Mouse (Mus musculus): ENCODE results near the gene Prok2.
A peak's percentile ranks its signal among the peaks of the same experiment; 100 is the strongest.

Gene Prok2

DNA sequence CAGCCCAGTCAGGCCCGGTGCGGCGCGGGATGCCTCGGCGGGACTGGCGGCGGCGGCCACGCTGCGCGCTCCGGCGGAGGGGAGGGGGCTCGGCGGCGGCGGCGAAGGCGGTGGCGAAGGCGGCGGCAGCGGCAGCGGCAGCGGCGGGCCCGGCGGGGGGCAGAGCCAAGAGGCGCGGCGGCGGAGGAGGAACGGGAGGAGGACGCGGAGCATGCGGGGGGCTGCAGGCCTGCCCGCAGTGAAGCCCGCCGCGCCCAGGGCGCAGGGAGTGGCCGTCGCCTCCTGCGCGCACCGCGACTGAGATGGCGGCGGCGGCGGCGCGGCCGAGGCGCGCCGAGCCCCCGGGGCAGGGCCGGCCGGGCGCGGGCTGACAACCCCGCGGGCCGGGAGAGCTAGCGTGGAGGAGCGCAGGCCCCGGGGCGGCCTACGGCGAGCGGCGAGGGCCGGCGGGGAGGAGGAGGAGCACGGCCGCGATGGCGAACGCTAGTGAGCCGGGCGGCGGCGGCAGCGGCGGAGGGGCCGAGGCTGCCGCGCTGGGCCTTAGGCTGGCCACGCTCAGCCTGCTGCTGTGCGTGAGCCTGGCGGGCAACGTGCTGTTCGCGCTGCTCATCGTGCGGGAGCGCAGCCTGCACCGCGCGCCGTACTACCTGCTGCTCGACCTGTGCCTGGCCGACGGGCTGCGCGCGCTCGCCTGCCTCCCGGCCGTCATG, 33.8 kb downstream of the Prok2 start, which contains the start of gene Gpr27:
Gene Gpr27 (plus strand): TSS at position 474 of the 710 bp plus-strand sequence.
- DNase-seq: no peak

DNA sequence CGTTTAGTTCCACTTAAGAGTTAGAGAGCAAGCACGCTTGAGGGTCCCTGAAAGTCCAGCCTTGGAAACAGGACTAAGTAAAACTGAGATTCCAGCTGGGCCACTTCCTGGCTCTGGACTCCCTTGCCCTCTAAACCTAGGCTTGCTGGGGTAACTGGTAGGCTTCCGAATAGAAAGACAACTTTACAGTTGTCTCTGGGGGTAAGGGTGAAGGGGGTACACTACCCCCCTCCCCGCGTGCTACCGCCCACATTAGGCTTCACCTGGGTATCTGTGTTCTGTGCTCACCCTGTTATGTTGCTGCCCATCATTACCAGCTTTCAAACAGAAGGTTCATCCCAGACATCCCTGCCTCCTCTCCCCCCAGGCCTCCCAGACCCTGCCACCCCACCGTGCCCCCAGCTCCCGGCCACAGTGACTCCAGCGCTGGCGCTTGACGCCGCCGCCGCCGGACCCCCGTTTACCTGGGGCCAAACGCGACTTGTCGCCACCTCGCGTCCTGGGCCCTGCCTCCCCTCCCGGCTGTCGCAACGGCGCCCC, 34.5 kb downstream of the Prok2 start:
- no peak for DNase-seq

GRCm38 (mm10) chr6:99688513-99688912, 37.7 kb downstream of the Prok2 start:
- no peak for DNase-seq

- DNase-seq: peak; percentile 43
These were observed 41.3 kb downstream of the Prok2 start for GRCm38 (mm10) chr6:99684899-99685298.

DNA sequence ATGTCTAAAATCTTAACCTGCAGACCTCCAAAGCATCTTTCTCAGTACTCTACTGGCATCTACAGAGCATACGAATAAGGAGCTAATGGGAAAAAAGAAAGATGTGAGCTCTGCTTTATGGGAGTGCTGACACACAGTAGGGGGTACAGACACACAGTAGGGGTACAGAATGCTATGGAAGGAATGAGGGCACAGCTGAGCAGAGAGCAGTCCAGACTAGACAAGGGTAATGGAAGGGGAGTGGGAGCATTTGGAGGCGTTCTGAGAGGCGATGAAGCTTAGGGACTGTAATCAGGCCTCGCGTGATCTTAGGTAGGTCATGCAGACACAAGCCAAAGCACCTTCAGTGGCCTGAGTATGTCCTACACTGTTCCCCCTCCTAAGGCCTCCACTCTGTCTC, 42.2 kb downstream of the Prok2 start:
- no peak for DNase-seq

GRCm38 (mm10) chr6:99678108-99678507, 48.1 kb downstream of the Prok2 start:
- no peak for DNase-seq

DNA sequence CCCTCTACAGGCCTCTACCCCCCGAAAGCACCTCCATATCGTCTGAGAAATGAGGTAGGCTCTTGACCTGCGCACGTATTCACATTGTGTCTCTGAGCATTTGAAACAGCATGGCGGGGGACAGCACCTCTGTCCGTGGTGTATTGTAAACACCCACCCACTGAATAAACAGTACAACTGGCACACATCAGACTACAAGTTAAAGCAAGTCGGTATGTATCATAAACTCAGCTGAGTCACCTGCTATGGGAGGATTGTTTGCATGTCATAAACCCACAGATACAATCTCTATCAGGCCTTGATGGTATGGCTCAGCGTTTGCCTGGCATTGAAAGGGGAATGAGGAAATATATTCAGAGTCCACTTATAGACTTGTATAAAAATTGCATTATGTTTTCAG, 48.9 kb downstream of the Prok2 start:
- DNase-seq: no peak

- DNase-seq: no peak
These were observed 51.7 kb downstream of the Prok2 start for GRCm38 (mm10) chr6:99674482-99674881.

DNA sequence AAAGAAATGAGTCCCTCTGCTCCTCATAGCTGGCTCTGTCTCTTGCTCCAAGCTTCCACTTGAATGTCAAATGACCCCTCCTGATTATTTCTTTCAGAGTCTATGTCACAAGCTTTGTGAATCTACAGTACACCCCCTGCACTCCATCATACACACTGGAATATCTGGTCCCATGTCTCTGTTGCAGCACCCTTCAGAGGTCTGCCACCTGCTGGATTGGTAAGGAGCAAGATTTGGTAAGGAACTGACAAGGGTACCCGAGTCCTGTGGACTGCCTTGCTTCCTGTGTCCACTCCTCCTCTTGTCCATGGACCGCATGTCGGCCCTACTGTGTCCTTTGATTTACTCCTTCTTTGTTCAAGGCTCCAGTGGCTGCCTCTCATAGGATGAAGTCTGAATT, 54.4 kb downstream of the Prok2 start:
- no peak for DNase-seq

- DNase-seq: peak; percentile 73
These were observed 55.6 kb downstream of the Prok2 start for GRCm38 (mm10) chr6:99670481-99671119.

GRCm38 (mm10) chr6:99669481-99670325, 56.5 kb downstream of the Prok2 start:
- DNase-seq: no peak

DNA sequence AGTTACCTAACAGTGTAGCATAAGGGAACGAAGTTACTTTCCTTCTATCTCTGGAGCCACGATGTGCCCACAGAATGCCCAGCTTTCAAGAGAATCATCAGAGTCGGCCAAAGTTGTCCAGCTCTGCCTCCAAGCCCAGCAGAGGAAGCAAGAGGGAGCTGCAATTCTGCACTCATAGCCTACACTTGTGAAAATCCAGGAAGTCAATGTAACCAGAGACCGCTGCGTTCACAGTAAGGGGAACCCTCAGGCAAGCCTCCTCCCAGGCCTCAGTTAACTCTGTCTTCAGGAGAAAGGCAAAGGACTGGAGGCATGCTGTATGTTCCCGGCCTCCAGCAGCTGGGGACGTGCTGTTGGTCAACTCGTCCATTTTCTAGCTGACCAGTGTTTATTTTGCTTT, 58.9 kb downstream of the Prok2 start:
- DNase-seq: peak; percentile 49

GRCm38 (mm10) chr6:99666318-99667171, 59.6 kb downstream of the Prok2 start, which contains the start of the genes Eif4e3 and Gm20696:
TSS of gene Eif4e3 (minus strand) at chr6:99666771.
TSS of gene Gm20696 (minus strand) at chr6:99666797.
- peak; percentile 60 for DNase-seq

GRCm38 (mm10) chr6:99665457-99666317, 60.5 kb downstream of the Prok2 start:
- peak; percentile 56 for DNase-seq

DNA sequence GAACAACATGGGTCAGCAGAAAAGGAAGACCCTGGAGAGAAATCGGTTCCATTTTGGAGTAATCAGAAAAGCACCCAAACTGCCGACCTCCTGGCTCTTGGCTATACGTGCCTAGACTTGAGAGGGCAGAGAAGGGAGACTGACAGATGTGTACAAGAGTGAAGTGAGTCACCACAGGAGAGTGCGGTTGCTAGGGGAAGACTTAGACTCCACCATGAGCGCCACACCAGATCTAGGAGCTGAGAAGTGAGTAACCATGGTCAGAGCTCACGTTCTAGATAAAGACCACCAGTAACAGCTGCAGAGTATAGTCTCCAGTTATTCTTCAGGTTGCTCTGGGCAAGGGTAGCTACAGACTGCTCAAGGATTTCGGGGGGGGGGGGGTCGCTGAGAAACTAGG, 63.0 kb downstream of the Prok2 start:
- no peak for DNase-seq

Measured in thymus, postnatal 25 days (tissue).